Mouse (Mus musculus): ENCODE data around the gene Fam76b.

DNA sequence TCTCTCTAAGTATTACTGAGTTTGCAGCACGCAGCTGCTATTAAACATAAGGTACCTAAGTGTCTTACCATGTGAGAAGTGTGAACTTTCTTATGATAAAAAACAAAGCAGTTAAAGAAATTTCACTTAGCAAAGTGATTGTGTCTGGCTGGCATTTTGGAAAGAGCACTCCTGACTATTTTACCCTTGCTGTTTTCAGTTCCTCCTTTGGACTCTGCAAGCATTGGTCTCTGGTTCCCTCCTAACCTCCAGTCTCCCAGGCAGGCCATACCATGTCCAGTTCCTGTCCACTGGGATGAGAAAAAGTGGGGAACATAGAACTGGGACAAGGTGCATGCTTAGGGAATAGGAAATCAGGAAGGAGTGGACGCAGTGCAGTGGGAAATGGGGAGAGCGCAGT, 74.5 kb downstream of the Fam76b start:
- TF ChIP-seq POLR2A (IDR thresholded peaks at IDR 0.05; ENCODE audit: insufficient read length, low read depth) (no peak), E2F4 (IDR thresholded peaks at IDR 0.05; ENCODE audit: insufficient read depth) (no peak), CEBPB (IDR thresholded peaks at IDR 0.05; ENCODE audit: insufficient read depth, poor library complexity, severe bottlenecking) (no peak), TCF12 (IDR thresholded peaks at IDR 0.05; ENCODE audit: insufficient read depth, poor library complexity, severe bottlenecking) (no peak), MAX (IDR thresholded peaks at IDR 0.05; ENCODE audit: low read depth) (no peak), MYOD1 (IDR thresholded peaks at IDR 0.05; ENCODE audit: control insufficient read depth in 1 of 3, insufficient read length in 2 of 3, low read depth in 2 of 3) (no peak), SRF (IDR thresholded peaks at IDR 0.05; ENCODE audit: control insufficient read depth, insufficient read length, low read depth) (no peak), MYOG (IDR thresholded peaks at IDR 0.05; ENCODE audit: control insufficient read depth in 1 of 3, insufficient read depth in 1 of 3, insufficient read length in 2 of 3, low read depth in 2 of 3) (no peak), REST (IDR thresholded peaks at IDR 0.05; ENCODE audit: insufficient read depth, insufficient read length) (no peak)
